Mouse (Mus musculus) cerebellum, postnatal 4 days (tissue): ENCODE measurements at regions not wholly inside any gene's neighbourhood (a gene's known extent, or its start where the extent isn't known, plus 50 kb on each side); places are given as distances from the start of the nearest gene placed in this dataset.

Experiments used
- DNase-seq, 2 experiments: peaks; one replicate each; pipeline ENCODE4 v3.0.0; 2022; ENCODE audit warnings: low spot score in 2 of 2, mixed read lengths in 1 of 2

GRCm38 (mm10) chr15:42768396-42768795, 2634.2 kb downstream of the 9330182O14Rik start:
- DNase-seq: no peak

GRCm38 (mm10) chr15:42779903-42780302, 2645.7 kb downstream of the 9330182O14Rik start:
- no peak for DNase-seq

- no peak for DNase-seq
These were observed 2667.1 kb downstream of the 9330182O14Rik start for GRCm38 (mm10) chr15:42801217-42801616.

GRCm38 (mm10) chr15:42810871-42811490, 2676.8 kb downstream of the 9330182O14Rik start:
- DNase-seq: no peak

GRCm38 (mm10) chr15:42815026-42815724, 2681.0 kb downstream of the 9330182O14Rik start:
- no peak for DNase-seq

- DNase-seq: no peak
These were observed 2704.7 kb downstream of the 9330182O14Rik start for GRCm38 (mm10) chr15:42838839-42839238.

GRCm38 (mm10) chr15:42850003-42850402, 2715.8 kb downstream of the 9330182O14Rik start:
- no peak for DNase-seq

- DNase-seq: no peak
These were observed 2738.3 kb downstream of the 9330182O14Rik start for GRCm38 (mm10) chr15:42872491-42872890.

GRCm38 (mm10) chr15:42894611-42895010, 2760.4 kb downstream of the 9330182O14Rik start:
- DNase-seq: no peak

GRCm38 (mm10) chr15:42900056-42900455, 2765.9 kb downstream of the 9330182O14Rik start:
- DNase-seq: no peak

- no peak for DNase-seq
These were observed 2767.6 kb downstream of the 9330182O14Rik start for GRCm38 (mm10) chr15:42901782-42902181.

GRCm38 (mm10) chr15:42911357-42911756, 2777.2 kb downstream of the 9330182O14Rik start:
- no peak for DNase-seq

- no peak for DNase-seq
These were observed 2778.7 kb downstream of the 9330182O14Rik start for GRCm38 (mm10) chr15:42912880-42913279.

GRCm38 (mm10) chr15:42913285-42913684, 2779.1 kb downstream of the 9330182O14Rik start:
- no peak for DNase-seq

- peak; percentile 26 to 77 for DNase-seq
These were observed 2779.9 kb downstream of the 9330182O14Rik start for GRCm38 (mm10) chr15:42914099-42914498.

GRCm38 (mm10) chr15:42915195-42915594, 2781.0 kb downstream of the 9330182O14Rik start:
- no peak for DNase-seq

- DNase-seq: no peak
These were observed 2787.5 kb downstream of the 9330182O14Rik start for GRCm38 (mm10) chr15:42921618-42922017.

- no peak for DNase-seq
These were observed 2794.2 kb downstream of the 9330182O14Rik start for GRCm38 (mm10) chr15:42928331-42928730.

- DNase-seq: no peak
These were observed 2810.4 kb downstream of the 9330182O14Rik start for GRCm38 (mm10) chr15:42944610-42945009.

- no peak for DNase-seq
These were observed 2821.0 kb downstream of the 9330182O14Rik start for GRCm38 (mm10) chr15:42955167-42955566.

GRCm38 (mm10) chr15:42962747-42963338, 2828.7 kb downstream of the 9330182O14Rik start:
- DNase-seq: peak in 1 of 2 experiments; percentile 57

GRCm38 (mm10) chr15:42965314-42965713, 2831.1 kb downstream of the 9330182O14Rik start:
- DNase-seq: no peak
